Mouse (Mus musculus) frontal cortex, adult 2 months (tissue): Measurements from ENCODE around the gene Ccdc130. TPM values are rescaled to one million over a fixed set of nuclear protein-coding genes. Genes with fewer than 3 reads are reported as not detected.

Experiments
- polyA plus RNA-seq: library from polyadenylated mRNA; depleted of rRNA; stranded (reverse); fragments of >200 nt; gene quantifications from 2 replicates; pipeline ENCODE4 v1.2.3, GENCODE M21; 2012; rRNA removed

Ccdc130 gene
- polyA plus RNA-seq, 1 experiment: 34.8 TPM

Other genes with a start within 250 kb of the Ccdc130 start
- gene Palm3, start 248.9 kb downstream of the Ccdc130 start, polyA plus RNA-seq: 1.9 and 2.2 TPM in 2 replicates
- gene Il27ra, start 227.8 kb downstream of the Ccdc130 start, polyA plus RNA-seq: 0.40 and 0.42 TPM in 2 replicates
- gene Rln3, start 225.4 kb downstream of the Ccdc130 start, polyA plus RNA-seq: not detected in 2 replicates
- 3.7 and 5.3 TPM in 2 replicates for gene Gm10643, start 205.2 kb downstream of the Ccdc130 start, polyA plus RNA-seq
- gene Rfx1, start 203.5 kb downstream of the Ccdc130 start, polyA plus RNA-seq: 36.6 and 37.9 TPM in 2 replicates
- gene Dcaf15, start 165.6 kb downstream of the Ccdc130 start, polyA plus RNA-seq: 32.9 and 40.8 TPM in 2 replicates
- gene Podnl1, start 144.4 kb downstream of the Ccdc130 start, polyA plus RNA-seq: 0.04 and 0.08 TPM in 2 replicates
- 38.4 and 40.2 TPM in 2 replicates for gene Cc2d1a, start 122.4 kb downstream of the Ccdc130 start, polyA plus RNA-seq
- 2.6 and 2.9 TPM in 2 replicates for gene 4930432K21Rik, start 122.4 kb downstream of the Ccdc130 start, polyA plus RNA-seq
- 2.1 and 2.6 TPM in 2 replicates for gene Nanos3, start 85.2 kb downstream of the Ccdc130 start, polyA plus RNA-seq
- gene Zswim4, start 33.3 kb downstream of the Ccdc130 start, polyA plus RNA-seq: 13.7 TPM in 2 replicates
- gene D8Ertd738e, start 20.7 kb downstream of the Ccdc130 start, polyA plus RNA-seq: 216 and 261 TPM in 2 replicates
- 26.0 and 30.5 TPM in 2 replicates for gene Mri1, start 13.1 kb downstream of the Ccdc130 start, polyA plus RNA-seq
- 130 and 131 TPM in 2 replicates for gene Cacna1a, start 118.1 kb upstream of the Ccdc130 start, polyA plus RNA-seq